Mouse (Mus musculus): ENCODE measurements around the gene Art1. TPM values are rescaled to one million over a fixed set of nuclear protein-coding genes. Genes with fewer than 3 reads are reported as not detected.
A peak's percentile ranks its signal among the peaks of the same experiment; 100 is the strongest.

Art1 gene
- total and polyA plus RNA-seq, 2 experiments from 2014 or later = 0.10 to 0.39 TPM

- 21% methylated on average over 23 of the region's 23 CpGs for WGBS
- Histone ChIP-seq H3K4me2 (ENCODE audit: low read depth, low read length) (peak overlapping the region; percentile 52), H3K27ac (no peak overlapping the region), H3K36me3 (ENCODE audit: insufficient read depth, low read length) (no peaks in the 10 kb centered on the region), H3K9me3 (ENCODE audit: low read length) (no peaks in the 10 kb centered on the region), H3K27me3 (ENCODE audit: insufficient read depth, low read length) (no peaks in the 10 kb centered on the region), H3K4me3 (ENCODE audit: low read length) (peak overlapping the region; percentile 14), H3K4me1 (ENCODE audit: insufficient read depth, low read length) (no peaks in the 10 kb centered on the region), H3K9ac (replicated peaks; ENCODE audit: low read length) (no peak overlapping the region)
- peak; percentile 55 for ATAC-seq
- peak; percentile 16 for DNase-seq (ENCODE audit: low spot score)
- no peak for TF ChIP-seq CTCF (IDR thresholded peaks at IDR 0.05; ENCODE audit: low read depth)
Observed at GRCm38 (mm10) chr7:102106700-102107141, 5.2 kb downstream of the Art1 start.

GRCm38 (mm10) chr7:102108206-102108605 lies 6.7 kb downstream of the Art1 start:
- no peak overlapping the region for H3K4me2 ChIP-seq (ENCODE audit: low read depth, low read length)
- no peaks in the 10 kb centered on the region for H3K4me1 ChIP-seq (ENCODE audit: insufficient read depth, low read length)
- H3K36me3 ChIP-seq (ENCODE audit: insufficient read depth, low read length) = no peaks in the 10 kb centered on the region
- H3K9me3 ChIP-seq (ENCODE audit: low read length) = no peaks in the 10 kb centered on the region
- no peak for TF ChIP-seq CTCF (IDR thresholded peaks at IDR 0.05; ENCODE audit: low read depth)
- no peak overlapping the region for H3K27ac ChIP-seq
- WGBS = 89% methylated on average over 1 of the region's 1 CpGs
- ATAC-seq (no peak), DNase-seq (ENCODE audit: low spot score) (no peak)
- no peak overlapping the region for H3K9ac ChIP-seq (replicated peaks; ENCODE audit: low read length)
- H3K27me3 ChIP-seq (ENCODE audit: insufficient read depth, low read length) = no peaks in the 10 kb centered on the region
- H3K4me3 ChIP-seq (ENCODE audit: low read length) = no peak overlapping the region

GRCm38 (mm10) chr7:102109171-102109570 lies 7.6 kb downstream of the Art1 start, which contains the start of gene Art5:
Gene Art5, minus strand, starts transcription at chr7:102109489.
- no peak for DNase-seq (ENCODE audit: low spot score)
- H3K27ac ChIP-seq = no peak within 1 kb of the TSS
- H3K36me3 ChIP-seq (ENCODE audit: insufficient read depth, low read length) = no peaks in the 10 kb centered on the region
- H3K4me2 ChIP-seq (ENCODE audit: low read depth, low read length) = no peak within 1 kb of the TSS
- no peak for ATAC-seq
- H3K9me3 ChIP-seq (ENCODE audit: low read length) = no peaks in the 10 kb centered on the region
- no peaks in the 10 kb centered on the region for H3K4me1 ChIP-seq (ENCODE audit: insufficient read depth, low read length)
- no peaks in the 10 kb centered on the region for H3K27me3 ChIP-seq (ENCODE audit: insufficient read depth, low read length)
- no peak within 1 kb of the TSS for H3K4me3 ChIP-seq (ENCODE audit: low read length)
- no peak within 1 kb of the TSS for H3K9ac ChIP-seq (replicated peaks; ENCODE audit: low read length)
- no peak for TF ChIP-seq CTCF (IDR thresholded peaks at IDR 0.05; ENCODE audit: low read depth)
- WGBS = 74% methylated on average over 7 of the region's 7 CpGs

- Histone ChIP-seq H3K27me3 (ENCODE audit: insufficient read depth, low read length) (no peaks in the 10 kb centered on the region), H3K9me3 (ENCODE audit: low read length) (no peaks in the 10 kb centered on the region), H3K4me2 (ENCODE audit: low read depth, low read length) (no peak overlapping the region), H3K4me1 (ENCODE audit: insufficient read depth, low read length) (no peaks in the 10 kb centered on the region), H3K9ac (replicated peaks; ENCODE audit: low read length) (no peak overlapping the region), H3K4me3 (ENCODE audit: low read length) (no peak overlapping the region), H3K27ac (no peak overlapping the region), H3K36me3 (ENCODE audit: insufficient read depth, low read length) (no peaks in the 10 kb centered on the region)
- ATAC-seq (no peak), DNase-seq (ENCODE audit: low spot score) (no peak)
- no peak for TF ChIP-seq CTCF (IDR thresholded peaks at IDR 0.05; ENCODE audit: low read depth)
- WGBS = 90% methylated on average over 4 of the region's 4 CpGs
Observed at GRCm38 (mm10) chr7:102109746-102110145, 8.2 kb downstream of the Art1 start.

GRCm38 (mm10) chr7:102113151-102113729 lies 11.7 kb downstream of the Art1 start:
- H3K4me3 ChIP-seq (ENCODE audit: low read length) = no peak overlapping the region
- no peaks in the 10 kb centered on the region for H3K9me3 ChIP-seq (ENCODE audit: low read length)
- H3K4me1 ChIP-seq (ENCODE audit: insufficient read depth, low read length) = no peaks in the 10 kb centered on the region
- no peak overlapping the region for H3K9ac ChIP-seq (replicated peaks; ENCODE audit: low read length)
- H3K27me3 ChIP-seq (ENCODE audit: insufficient read depth, low read length) = no peaks in the 10 kb centered on the region
- no peaks in the 10 kb centered on the region for H3K36me3 ChIP-seq (ENCODE audit: insufficient read depth, low read length)
- H3K4me2 ChIP-seq (ENCODE audit: low read depth, low read length) = no peak overlapping the region
- no peak for TF ChIP-seq CTCF (IDR thresholded peaks at IDR 0.05; ENCODE audit: low read depth)
- WGBS = 82% methylated on average over 45 of the region's 45 CpGs
- H3K27ac ChIP-seq = no peak overlapping the region
- DNase-seq (ENCODE audit: low spot score) (no peak), ATAC-seq (no peak)

- WGBS = 58% methylated on average over 7 of the region's 7 CpGs
Observed at GRCm38 (mm10) chr7:102116579-102117331, 15.2 kb downstream of the Art1 start, which contains the start of gene Chrna10. Gene Chrna10, minus strand, starts transcription at chr7:102116828.

GRCm38 (mm10) chr7:102117382-102117781 lies 15.8 kb downstream of the Art1 start:
- no peaks in the 10 kb centered on the region for H3K9me3 ChIP-seq (ENCODE audit: low read length)
- no peak overlapping the region for H3K27ac ChIP-seq
- H3K36me3 ChIP-seq (ENCODE audit: insufficient read depth, low read length) = peaks cover 27% of the 10 kb centered on the region
- ATAC-seq (no peak), DNase-seq (ENCODE audit: low spot score) (no peak)
- TF ChIP-seq CTCF (IDR thresholded peaks at IDR 0.05; ENCODE audit: low read depth) = no peak
- no peaks in the 10 kb centered on the region for H3K4me1 ChIP-seq (ENCODE audit: insufficient read depth, low read length)
- no peak overlapping the region for H3K9ac ChIP-seq (replicated peaks; ENCODE audit: low read length)
- no peak overlapping the region for H3K4me3 ChIP-seq (ENCODE audit: low read length)
- H3K4me2 ChIP-seq (ENCODE audit: low read depth, low read length) = no peak overlapping the region
- H3K27me3 ChIP-seq (ENCODE audit: insufficient read depth, low read length) = no peaks in the 10 kb centered on the region
- WGBS = 78% methylated on average over 6 of the region's 6 CpGs

More at GRCm38 (mm10) chr7:102116579-102117331, 15.2 kb downstream of the Art1 start, which contains the start of gene Chrna10:
- DNase-seq (ENCODE audit: low spot score) = no peak
- H3K27me3 ChIP-seq (ENCODE audit: insufficient read depth, low read length) = no peaks in the 10 kb centered on the region
- H3K9me3 ChIP-seq (ENCODE audit: low read length) = no peaks in the 10 kb centered on the region
- no peak within 1 kb of the TSS for H3K27ac ChIP-seq
- no peak within 1 kb of the TSS for H3K9ac ChIP-seq (replicated peaks; ENCODE audit: low read length)
- TF ChIP-seq CTCF (IDR thresholded peaks at IDR 0.05; ENCODE audit: low read depth) = no peak
- H3K4me2 ChIP-seq (ENCODE audit: low read depth, low read length) = no peak within 1 kb of the TSS
- no peak within 1 kb of the TSS for H3K4me3 ChIP-seq (ENCODE audit: low read length)
- H3K4me1 ChIP-seq (ENCODE audit: insufficient read depth, low read length) = no peaks in the 10 kb centered on the region
- peaks cover 20% of the 10 kb centered on the region for H3K36me3 ChIP-seq (ENCODE audit: insufficient read depth, low read length)
- no peak for ATAC-seq
